Mouse (Mus musculus) spleen, adult 2 months (tissue): ENCODE measurements around the gene G6pc2.

ENCODE experiments used
- CTCF ChIP-seq: fragments of 200-500 bp; IDR thresholded peaks from 2 replicates; pipeline ENCODE4 v1.5.1; 2011; ENCODE audit warnings: mild to moderate bottlenecking, inconsistent platforms; ENCODE audit not compliant: insufficient read depth, insufficient read length, insufficient replicate concordance; ENCODE audit errors: extremely low read depth
- POLR2A ChIP-seq: fragments of 200-500 bp; IDR thresholded peaks from 2 replicates; pipeline ENCODE4 v1.6.1; 2011; ENCODE audit warnings: low read depth, low read length, inconsistent platforms

DNA sequence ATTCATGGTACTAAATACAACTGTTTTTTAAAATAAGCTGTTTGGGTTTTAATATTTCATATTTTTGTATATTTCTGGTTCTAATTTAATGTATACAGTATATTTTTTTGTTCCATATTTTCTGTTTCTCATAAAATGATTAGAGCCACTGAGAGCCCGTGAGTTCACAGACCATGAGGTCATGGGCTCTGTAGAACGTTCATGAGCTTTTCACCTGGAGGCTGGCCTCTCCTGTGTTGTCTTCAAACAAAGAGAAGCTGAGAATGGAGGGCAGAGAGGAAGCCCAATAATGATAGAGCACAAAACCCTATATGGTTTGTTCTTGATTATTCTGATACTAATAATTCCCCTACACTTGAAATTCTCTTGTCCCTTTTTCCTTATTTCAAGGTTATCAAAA is 13.9 kb downstream of the G6pc2 start:
- no peak for TF ChIP-seq CTCF
- TF ChIP-seq POLR2A = no peak
